8 mouse cellular contexts compared by ENCODE assay signal in the genomic region with DNA sequence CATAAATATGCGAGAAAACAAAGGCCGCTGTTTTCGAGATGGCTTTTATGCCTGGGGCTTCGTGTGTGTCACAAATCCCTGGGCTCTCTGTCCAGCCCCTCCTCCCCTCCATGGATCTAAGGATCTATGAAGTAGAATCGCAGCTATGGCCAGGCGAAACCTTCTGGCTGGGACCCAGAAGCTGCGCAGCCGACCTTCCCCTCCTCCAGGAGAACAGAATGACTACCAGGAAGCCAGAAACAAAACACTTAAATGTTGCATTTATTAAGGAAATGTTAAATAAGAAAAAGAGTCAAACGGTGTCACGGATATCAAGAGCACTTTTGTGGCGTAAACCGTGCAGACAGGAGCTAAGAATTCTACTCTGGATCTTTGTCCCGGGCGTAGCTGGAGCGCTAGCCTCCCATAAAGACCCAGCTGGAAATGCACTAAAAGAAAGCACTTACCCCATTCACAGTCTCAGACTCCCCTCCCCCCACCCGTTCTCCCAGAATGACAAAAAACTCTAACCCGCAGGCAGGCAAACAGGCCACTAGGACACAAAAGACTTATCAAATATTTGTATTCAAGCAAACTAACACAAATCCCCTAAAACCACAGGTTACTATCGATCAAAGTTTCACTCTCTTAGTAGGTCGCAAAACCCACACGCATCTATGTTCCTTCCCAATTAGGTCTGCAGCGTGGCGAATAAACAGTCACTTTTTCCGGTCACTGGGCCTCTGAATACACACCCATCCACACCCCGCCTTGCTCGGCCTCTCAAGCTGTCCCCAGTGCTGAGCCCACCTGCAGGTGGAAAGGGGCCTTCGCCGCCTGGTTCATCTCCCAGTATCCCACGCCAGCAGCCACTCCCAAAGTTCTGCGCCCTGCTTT. TPM values are rescaled to one million over a fixed set of nuclear protein-coding genes. Genes with fewer than 3 reads are reported as not detected.
A peak's percentile ranks its signal among the peaks of the same experiment; 100 is the strongest.
DNase-seq lines count a peak whose midpoint lies in the region; ATAC-seq lines count a peak whose summit lies in the region.

No protein-coding gene starts in this region.

- peak; percentile 7 for DNase-seq in cerebellum, adult 9-11 months
- DNase-seq in cerebellum, adult 11-12 months, result no peak
- DNase-seq in urinary bladder, postnatal 14 days (ENCODE audit: low spot score), result peak; percentile 6
- DNase-seq in urinary bladder, postnatal 25 days (ENCODE audit: low spot score), result no peak
- peak; percentile 12 for DNase-seq in hindlimb bud, embryonic 11.5 days (ENCODE audit: extremely low spot score, low read depth, low spot score)
- no peak for DNase-seq in adipocyte (ENCODE audit: low spot score)
- DNase-seq in urinary bladder, postnatal 10 days (ENCODE audit: low spot score), result no peak

- 0 out of 2 replicates have a peak, but pooled peaks have one; percentile 24 for ATAC-seq in megakaryocyte progenitor cell, adult 5-6 weeks (replicated peaks; ENCODE audit: poor library complexity)

RNA-seq across cellular contexts. Expression of a gene that starts 1.3 kb away (rescaled TPM):
- not detected in 2 replicates for total RNA-seq in megakaryocyte progenitor cell, adult 5-6 weeks (2015)
- total RNA-seq in megakaryocyte progenitor cell, adult 5-6 weeks (2017), result not detected in 2 replicates

Comparison
In these comparisons a context has a peak if more than half of its experiments do, and no peak if none do; other contexts are left out.
1. DNase-seq: peak in cerebellum, adult 9-11 months (single experiment), urinary bladder, postnatal 14 days (single experiment) and hindlimb bud, embryonic 11.5 days (single experiment); none in cerebellum, adult 11-12 months (single experiment), urinary bladder, postnatal 25 days (single experiment), adipocyte (single experiment) and urinary bladder, postnatal 10 days (single experiment).